Mouse (Mus musculus): Measurements from ENCODE around the gene Tead2. TPM values are rescaled to one million over a fixed set of nuclear protein-coding genes. Genes with fewer than 3 reads are reported as not detected.
A peak's percentile ranks its signal among the peaks of the same experiment; 100 is the strongest.
"Not testable (repeated sequence)": the region's sequence is repeated elsewhere in the genome, so short reads cannot be mapped to it uniquely, and the experiment has no call there.

Tead2 gene
- polyA plus RNA-seq, 1 experiment: 12.1 TPM

DNA sequence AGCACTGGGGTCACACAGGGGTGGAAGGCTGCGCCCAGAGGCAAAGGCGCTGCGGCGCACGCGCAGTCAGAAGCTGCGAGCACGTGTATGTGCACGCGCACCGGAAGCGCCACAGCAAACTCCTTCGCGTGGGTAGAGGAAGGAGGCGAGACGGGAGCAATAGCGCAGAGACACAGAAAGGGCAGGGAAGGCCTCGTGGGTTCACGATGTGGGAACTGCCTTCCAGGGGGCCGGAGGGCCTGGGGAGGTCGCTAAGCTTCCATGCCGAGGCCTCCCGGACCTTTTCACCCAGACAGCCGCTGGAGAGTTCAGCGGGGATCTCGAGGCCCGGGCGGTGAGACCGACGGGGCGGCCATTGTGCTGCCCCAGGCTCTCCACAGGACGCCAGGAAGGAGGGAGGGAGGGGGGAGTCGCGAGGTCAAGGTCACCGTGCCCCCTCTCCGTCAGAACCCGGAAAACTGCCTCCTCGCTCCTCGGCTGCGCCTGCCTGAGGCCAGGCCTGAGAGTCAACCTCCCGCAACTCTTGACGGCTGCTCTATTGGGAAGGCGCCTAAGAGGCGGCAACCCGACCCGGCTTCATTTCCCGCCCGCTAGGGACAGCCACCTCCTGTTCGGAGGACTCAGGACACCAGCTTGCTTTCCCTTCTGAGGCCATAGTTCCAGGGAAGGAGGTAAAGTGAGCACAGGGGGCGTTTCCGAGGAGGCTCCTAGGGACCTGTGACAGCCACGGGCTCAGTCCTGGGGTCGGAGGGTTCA is 25.3 kb downstream of the Tead2 start, which contains the start of gene Slc6a16:
Slc6a16 (plus strand) TSS at position 453 of the 756 bp plus-strand sequence.
- peaks cover 31% of the 10 kb centered on the region for H3K4me1 ChIP-seq (ENCODE audit: control insufficient read depth, insufficient read depth, insufficient read length)
- DNase-seq (ENCODE audit: low read depth in 1 of 2, low spot score in 2 of 2): no peak
- H3K27me3 ChIP-seq (ENCODE audit: control insufficient read depth, insufficient read depth, low read length): no peaks in the 10 kb centered on the region; the same call in 1 of the 2 replicates
- TF ChIP-seq CTCF (IDR thresholded peaks at IDR 0.05; ENCODE audit: extremely low read depth, insufficient read depth, insufficient read length, insufficient replicate concordance) (no peak), POLR2A (IDR thresholded peaks at IDR 0.05; ENCODE audit: low read depth, low read length) (no peak)
- peak within 1 kb of the TSS; percentile 98 for H3K27ac ChIP-seq (ENCODE audit: insufficient read depth, low read length)
- no peak within 1 kb of the TSS for H3K4me3 ChIP-seq (ENCODE audit: extremely low read depth, insufficient read depth, insufficient read length)
- 87% methylated on average over 52 of the region's 53 CpGs for WGBS
- peaks cover 9% of the 10 kb centered on the region for H3K36me3 ChIP-seq (ENCODE audit: control insufficient read depth, insufficient read depth, low read length)

DNA sequence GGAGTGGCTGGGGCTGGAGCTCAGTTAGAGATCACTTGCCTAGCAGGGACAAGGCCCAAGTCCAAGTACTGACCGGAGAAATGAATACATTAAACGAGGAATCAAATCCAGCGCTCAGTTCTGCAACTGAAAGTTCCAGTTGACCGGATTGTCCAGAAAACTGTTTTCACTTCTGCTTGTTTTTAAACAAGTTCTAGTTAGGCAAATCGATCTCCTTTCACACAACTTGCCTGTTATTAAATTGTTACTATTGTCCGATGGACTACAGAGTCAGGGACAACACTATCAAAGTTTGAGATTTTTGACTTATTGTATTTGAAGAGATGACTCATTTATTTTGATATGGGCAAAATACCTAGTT is 25.8 kb downstream of the Tead2 start:
- no peak for TF ChIP-seq POLR2A (IDR thresholded peaks at IDR 0.05; ENCODE audit: low read depth, low read length)
- Histone ChIP-seq H3K36me3 (ENCODE audit: control insufficient read depth, insufficient read depth, low read length) (peaks cover 6% of the 10 kb centered on the region), H3K27me3 (ENCODE audit: control insufficient read depth, insufficient read depth, low read length) (no peaks in the 10 kb centered on the region; the same call in 1 of the 2 replicates), H3K4me1 (ENCODE audit: control insufficient read depth, insufficient read depth, insufficient read length) (peaks cover 28% of the 10 kb centered on the region), H3K4me3 (ENCODE audit: extremely low read depth, insufficient read depth, insufficient read length) (no peak overlapping the region), H3K27ac (ENCODE audit: insufficient read depth, low read length) (peak overlapping the region; percentile 66)
- WGBS: 46% methylated on average over 6 of the region's 6 CpGs
- no peak for DNase-seq (ENCODE audit: low read depth in 1 of 2, low spot score in 2 of 2)

DNA sequence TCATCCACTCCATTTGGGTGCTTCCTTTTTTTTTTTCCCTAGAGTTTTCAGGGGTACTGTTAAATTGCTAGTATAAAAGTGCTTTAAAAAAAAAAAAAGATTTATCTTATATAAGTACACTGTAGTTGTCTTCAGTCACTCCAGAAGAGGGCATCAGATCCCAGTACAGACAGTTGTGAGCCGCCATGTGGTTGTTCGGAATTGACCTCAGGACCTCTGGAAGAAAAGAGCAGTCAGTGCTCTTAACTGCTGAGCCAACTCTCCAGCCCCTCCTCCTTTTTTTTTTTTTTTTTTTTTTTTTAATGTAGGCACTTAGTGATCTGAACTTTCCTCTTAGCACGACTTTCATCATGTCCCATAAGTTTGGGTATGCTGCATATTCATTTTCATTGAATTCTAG is 32.1 kb downstream of the Tead2 start:
- no peaks in the 10 kb centered on the region for H3K4me1 ChIP-seq (ENCODE audit: control insufficient read depth, insufficient read depth, insufficient read length)
- DNase-seq (ENCODE audit: low read depth in 1 of 2, low spot score in 2 of 2): no peak
- 32% methylated on average over 3 of the region's 3 CpGs for WGBS
- no peaks in the 10 kb centered on the region for H3K36me3 ChIP-seq (ENCODE audit: control insufficient read depth, insufficient read depth, low read length)
- H3K4me3 ChIP-seq (ENCODE audit: extremely low read depth, insufficient read depth, insufficient read length): no peak overlapping the region
- no peak overlapping the region for H3K27ac ChIP-seq (ENCODE audit: insufficient read depth, low read length)
- no peak for TF ChIP-seq POLR2A (IDR thresholded peaks at IDR 0.05; ENCODE audit: low read depth, low read length)
- no peak for TF ChIP-seq CTCF (IDR thresholded peaks at IDR 0.05; ENCODE audit: extremely low read depth, insufficient read depth, insufficient read length, insufficient replicate concordance)
- H3K27me3 ChIP-seq (ENCODE audit: control insufficient read depth, insufficient read depth, low read length): no peaks in the 10 kb centered on the region; the same call in 1 of the 2 replicates

DNA sequence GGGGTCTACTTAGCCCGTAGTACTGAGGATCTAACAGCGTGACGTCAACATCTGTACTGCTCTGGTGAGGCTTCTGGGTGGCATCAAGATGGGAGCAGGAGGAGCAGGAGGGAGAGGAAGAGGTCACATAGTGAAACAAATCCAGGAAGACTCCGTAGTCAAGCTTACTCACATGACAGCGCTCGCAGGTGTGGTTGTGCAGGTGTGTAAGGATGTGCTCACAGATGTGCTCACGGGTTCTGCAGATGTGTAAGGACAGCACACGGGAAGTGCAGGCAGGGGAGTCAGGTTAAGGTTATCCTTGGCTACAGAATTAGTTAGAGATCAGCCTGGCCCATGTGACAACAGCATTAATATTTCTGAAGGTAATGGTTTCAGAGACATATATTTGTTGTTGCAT is 38.3 kb downstream of the Tead2 start:
- H3K4me3 ChIP-seq (ENCODE audit: extremely low read depth, insufficient read depth, insufficient read length): no peak overlapping the region
- H3K4me1 ChIP-seq (ENCODE audit: control insufficient read depth, insufficient read depth, insufficient read length): no peaks in the 10 kb centered on the region
- H3K27ac ChIP-seq (ENCODE audit: insufficient read depth, low read length): no peak overlapping the region
- 88% methylated on average over 8 of the region's 8 CpGs for WGBS
- no peaks in the 10 kb centered on the region for H3K36me3 ChIP-seq (ENCODE audit: control insufficient read depth, insufficient read depth, low read length)
- TF ChIP-seq POLR2A (IDR thresholded peaks at IDR 0.05; ENCODE audit: low read depth, low read length): no peak
- no peak for DNase-seq (ENCODE audit: low read depth in 1 of 2, low spot score in 2 of 2)
- H3K27me3 ChIP-seq (ENCODE audit: control insufficient read depth, insufficient read depth, low read length): no peaks in the 10 kb centered on the region

DNA sequence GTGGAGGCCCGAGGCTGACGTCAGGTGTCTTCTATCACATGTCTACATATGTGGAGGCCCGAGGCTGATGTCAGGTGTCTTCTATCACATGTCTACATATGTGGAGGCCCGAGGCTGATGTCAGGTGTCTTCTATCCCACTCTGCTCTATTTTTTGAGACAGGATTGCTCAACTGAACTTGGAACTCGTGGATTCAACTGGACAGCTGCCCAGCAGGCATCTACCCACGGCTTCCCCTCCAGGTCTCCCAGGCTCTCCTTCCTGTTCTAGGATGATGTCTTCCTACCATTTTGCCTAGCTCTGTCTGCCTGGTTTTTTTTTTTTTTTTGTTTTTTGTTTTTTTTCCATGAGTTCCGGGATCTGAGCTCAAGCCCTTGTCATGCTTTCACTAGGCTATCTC is 40.3 kb downstream of the Tead2 start:
- H3K27me3 ChIP-seq (ENCODE audit: control insufficient read depth, insufficient read depth, low read length); H3K36me3 ChIP-seq (ENCODE audit: control insufficient read depth, insufficient read depth, low read length); H3K27ac ChIP-seq (ENCODE audit: insufficient read depth, low read length); H3K4me3 ChIP-seq (ENCODE audit: extremely low read depth, insufficient read depth, insufficient read length); H3K4me1 ChIP-seq (ENCODE audit: control insufficient read depth, insufficient read depth, insufficient read length); DNase-seq (ENCODE audit: low read depth in 1 of 2, low spot score in 2 of 2): not testable (repeated sequence)
- WGBS: 77% methylated on average over 6 of the region's 7 CpGs

DNA sequence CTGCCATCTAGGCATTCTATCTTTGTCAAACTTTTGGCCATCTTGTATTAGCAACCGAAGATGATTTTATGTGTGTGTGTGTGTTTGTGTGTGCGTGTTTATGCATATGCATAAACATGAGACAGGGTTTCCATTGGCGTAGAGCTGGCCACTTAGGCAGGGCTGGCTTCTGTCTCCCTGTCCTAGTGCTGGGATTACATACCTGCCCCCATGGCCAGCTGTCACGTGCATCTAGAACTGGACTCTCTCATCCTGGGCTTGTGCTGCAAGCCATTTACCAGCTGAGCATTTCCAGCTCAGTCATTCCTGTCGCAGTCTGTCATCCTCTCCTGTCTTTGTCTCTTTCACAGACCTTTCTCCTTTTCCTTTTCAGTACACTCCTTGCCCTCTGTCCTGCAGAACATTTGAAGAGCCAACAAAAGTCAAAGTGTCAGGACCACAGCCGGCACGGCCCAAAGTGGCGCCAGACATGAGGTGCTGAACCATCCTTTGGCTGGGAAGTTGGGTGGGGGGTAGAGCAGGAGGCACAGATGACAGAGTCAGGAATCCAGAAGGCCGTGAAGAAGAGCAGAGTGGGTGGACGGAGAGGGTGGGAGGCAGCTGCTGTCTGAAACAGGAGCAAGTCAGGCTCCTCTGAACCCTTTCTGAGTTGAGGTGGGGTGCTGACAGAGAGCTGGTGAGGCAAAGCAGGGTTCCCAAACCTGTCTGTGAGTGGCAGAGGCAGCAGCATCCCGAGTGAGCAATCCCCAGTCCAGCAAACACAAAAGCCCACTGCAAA is 41.7 kb downstream of the Tead2 start:
- Histone ChIP-seq H3K27ac (ENCODE audit: insufficient read depth, low read length) (no peak overlapping the region), H3K27me3 (ENCODE audit: control insufficient read depth, insufficient read depth, low read length) (no peaks in the 10 kb centered on the region), H3K4me3 (ENCODE audit: extremely low read depth, insufficient read depth, insufficient read length) (no peak overlapping the region), H3K36me3 (ENCODE audit: control insufficient read depth, insufficient read depth, low read length) (no peaks in the 10 kb centered on the region), H3K4me1 (ENCODE audit: control insufficient read depth, insufficient read depth, insufficient read length) (no peaks in the 10 kb centered on the region)
- TF ChIP-seq POLR2A (IDR thresholded peaks at IDR 0.05; ENCODE audit: low read depth, low read length): no peak
- WGBS: 76% methylated on average over 11 of the region's 11 CpGs
- DNase-seq (ENCODE audit: low read depth in 1 of 2, low spot score in 2 of 2): no peak

DNA sequence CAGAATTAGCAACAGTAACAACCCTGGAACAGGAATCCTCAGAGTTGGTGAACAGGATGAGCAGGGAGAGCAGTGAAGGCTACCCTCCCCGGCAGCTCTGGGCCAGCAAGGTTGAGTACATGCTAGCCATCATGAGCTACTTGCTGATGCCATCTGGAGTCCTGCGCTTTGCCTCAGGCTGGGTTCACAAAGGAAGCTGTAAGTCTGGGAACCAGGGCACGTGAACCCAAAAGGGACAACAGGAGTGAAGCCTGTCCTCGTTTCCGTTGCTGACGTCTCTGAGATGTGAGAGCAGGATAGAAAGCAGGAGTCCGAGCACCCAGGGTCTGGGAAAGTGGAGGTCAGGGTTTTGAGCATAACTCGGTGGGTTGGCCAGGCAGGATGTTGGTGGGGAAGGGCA is 43.7 kb downstream of the Tead2 start:
- TF ChIP-seq POLR2A (IDR thresholded peaks at IDR 0.05; ENCODE audit: low read depth, low read length) (no peak), CTCF (IDR thresholded peaks at IDR 0.05; ENCODE audit: extremely low read depth, insufficient read depth, insufficient read length, insufficient replicate concordance) (no peak)
- no peaks in the 10 kb centered on the region for H3K36me3 ChIP-seq (ENCODE audit: control insufficient read depth, insufficient read depth, low read length)
- H3K4me1 ChIP-seq (ENCODE audit: control insufficient read depth, insufficient read depth, insufficient read length): no peaks in the 10 kb centered on the region
- H3K4me3 ChIP-seq (ENCODE audit: extremely low read depth, insufficient read depth, insufficient read length): no peak overlapping the region
- H3K27me3 ChIP-seq (ENCODE audit: control insufficient read depth, insufficient read depth, low read length): no peaks in the 10 kb centered on the region
- WGBS: 82% methylated on average over 8 of the region's 8 CpGs
- no peak overlapping the region for H3K27ac ChIP-seq (ENCODE audit: insufficient read depth, low read length)
- DNase-seq (ENCODE audit: low read depth in 1 of 2, low spot score in 2 of 2): no peak
